Mouse (Mus musculus) urinary bladder, postnatal 36 days (tissue): Measurements from ENCODE around the gene Il1f9.
"Not testable (repeated sequence)": the region's sequence is repeated elsewhere in the genome, so short reads cannot be mapped to it uniquely, and the experiment has no call there.

ENCODE experiments used
- DNase-seq, 2 experiments: peaks; one replicate each; pipeline ENCODE4 v3.0.0; 2022; ENCODE audit warnings: low spot score in 2 of 2, mixed read lengths in 1 of 2

The Il1f9 gene

GRCm38 (mm10) chr2:24186176-24186575 lies at the start of gene Il1f9:
Gene Il1f9, plus strand, starts transcription at chr2:24186476.
- no peak for DNase-seq

GRCm38 (mm10) chr2:24152861-24153260 lies 33.4 kb upstream of the Il1f9 start, which contains the start of gene Il1f8:
Gene Il1f8, plus strand, starts transcription at chr2:24153161.
- DNase-seq = no peak

DNA sequence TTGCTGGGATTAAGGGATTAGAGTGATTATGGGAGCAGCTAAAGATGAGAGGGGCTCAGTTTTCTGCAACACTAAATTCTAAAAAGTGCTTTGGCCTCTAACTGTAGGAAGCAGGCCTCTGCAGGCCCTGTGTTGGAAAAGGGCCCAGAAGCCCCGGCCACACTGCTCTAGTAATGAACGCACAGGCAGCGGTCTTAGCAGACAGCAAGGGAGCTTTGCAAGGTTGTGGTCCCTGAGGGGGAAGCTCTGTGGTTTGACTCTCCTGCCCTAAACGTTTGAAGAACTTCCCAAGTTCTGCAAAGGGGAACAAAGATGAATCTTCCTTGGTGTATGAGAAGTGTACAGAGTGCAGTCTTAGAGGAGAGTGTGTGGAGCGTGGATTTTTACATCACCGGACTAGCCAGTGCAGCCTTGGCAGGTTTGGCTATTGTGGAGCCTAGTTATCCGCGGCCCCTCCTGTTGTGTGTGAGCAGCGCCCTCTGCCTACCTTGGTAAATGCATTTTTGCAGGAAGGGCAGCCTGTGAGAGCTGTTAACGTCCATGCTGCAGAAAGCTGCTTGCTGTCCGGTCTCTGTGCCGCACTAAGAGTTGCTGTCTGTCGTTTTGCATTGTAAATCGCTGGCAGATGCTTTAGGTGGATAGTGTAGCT lies 4.5 kb upstream of the Il1f9 start:
- DNase-seq = peak; percentile 19 to 56

DNA sequence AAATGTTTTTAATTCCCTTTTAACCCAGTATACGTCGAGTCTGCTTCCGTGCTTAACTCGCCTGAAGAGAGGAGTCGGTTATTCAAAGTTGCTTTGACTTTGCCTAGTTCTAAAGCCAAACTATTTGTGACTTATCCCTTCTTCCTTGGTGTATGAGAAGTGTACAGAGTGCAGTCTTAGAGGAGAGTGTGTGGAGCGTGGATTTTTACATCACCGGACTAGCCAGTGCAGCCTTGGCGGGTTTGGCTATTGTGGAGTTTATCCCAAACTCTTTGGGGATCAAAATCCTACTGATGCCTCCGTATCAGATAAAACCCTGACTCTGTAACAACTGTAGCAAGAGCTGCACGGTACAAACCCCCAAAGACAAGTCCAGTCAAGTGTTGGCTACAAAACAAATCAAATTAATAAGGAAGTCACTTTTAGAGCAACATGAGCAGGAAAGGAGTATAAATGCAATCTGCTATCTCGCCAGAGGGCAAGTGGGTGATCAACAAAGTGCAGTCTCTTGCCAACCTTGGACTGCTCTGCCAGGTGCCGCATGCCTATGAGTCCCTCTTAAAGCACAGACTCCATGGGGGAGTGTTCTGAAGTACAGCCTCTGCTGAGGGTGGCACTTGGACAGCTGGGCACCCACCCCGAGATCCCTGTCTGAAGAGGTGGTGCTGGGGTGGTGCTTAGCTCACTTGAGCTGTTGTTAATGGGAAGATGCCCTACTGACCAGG lies 3.7 kb upstream of the Il1f9 start:
- not testable (repeated sequence) for DNase-seq

GRCm38 (mm10) chr2:24184092-24184491 lies 2.2 kb upstream of the Il1f9 start:
- not testable (repeated sequence) for DNase-seq

GRCm38 (mm10) chr2:24187585-24187984 lies 1.3 kb downstream of the Il1f9 start:
- DNase-seq = no peak

DNA sequence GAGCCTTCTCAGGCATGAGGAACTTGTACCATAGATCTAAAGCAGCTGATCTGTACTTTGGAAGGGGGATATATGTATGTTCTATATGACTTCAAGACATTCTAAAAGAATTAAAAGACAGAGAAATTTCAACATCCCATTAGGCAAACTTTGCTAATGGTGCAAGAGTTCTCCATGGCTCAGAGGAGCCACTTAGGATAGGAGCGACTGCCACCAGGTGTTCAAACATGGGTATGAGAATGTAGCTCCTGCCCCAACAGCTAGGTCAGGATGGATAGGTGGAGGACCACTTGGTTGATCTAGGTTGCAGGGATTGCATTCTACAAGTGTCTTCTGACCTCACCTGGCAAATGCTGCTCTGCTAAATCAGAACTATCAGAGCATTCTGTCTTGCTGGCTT lies 1.9 kb downstream of the Il1f9 start:
- no peak for DNase-seq

GRCm38 (mm10) chr2:24215118-24215517 lies 28.8 kb downstream of the Il1f9 start, which contains the start of gene Il1f6:
Gene Il1f6, plus strand, starts transcription at chr2:24215418.
- no peak for DNase-seq

DNA sequence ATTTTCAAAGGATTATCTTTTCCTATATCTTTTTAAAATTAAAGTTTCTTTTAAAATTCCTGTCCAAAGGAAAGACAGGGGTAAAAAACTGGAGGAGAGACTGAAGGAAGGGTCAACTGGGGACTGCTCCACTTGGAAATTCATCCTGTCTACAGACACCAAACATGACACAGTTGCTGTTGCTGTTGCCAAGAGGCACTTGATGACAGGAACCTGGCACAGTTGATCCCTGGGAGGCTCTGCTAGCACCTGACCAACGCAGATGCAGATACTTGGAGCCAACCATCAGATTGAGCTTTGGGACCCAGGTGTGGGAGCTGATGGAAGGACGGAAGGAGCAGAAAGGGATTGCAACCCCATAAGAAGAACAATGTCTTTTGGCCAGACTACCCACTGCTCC lies 40.9 kb downstream of the Il1f9 start:
- no peak for DNase-seq
